Mouse (Mus musculus) heart, postnatal 10 days (tissue): Measurements from ENCODE around the gene Ryr1. TPM values are rescaled to one million over a fixed set of nuclear protein-coding genes. Genes with fewer than 3 reads are reported as not detected.
"Not testable (repeated sequence)": the region's sequence is repeated elsewhere in the genome, so short reads cannot be mapped to it uniquely, and the experiment has no call there.

ENCODE experiments used
- DNase-seq, 2 experiments: peaks; one replicate each; pipeline ENCODE4 v3.0.0; 2021
- intact Hi-C: fragments of 180-260 bp; cut with DNase I; formaldehyde crosslinking; loops from one replicate; pipeline ENCODE4 v1.15.1; 2025
- total RNA-seq, 2 experiments: library from RNA; stranded (reverse); gene quantifications; 2 replicates each; pipeline ENCODE4 v1.2.3; 2021

The Ryr1 gene
- total RNA-seq, 2 experiments from 2014 or later: 0.07 TPM; not detected in 1

DNA sequence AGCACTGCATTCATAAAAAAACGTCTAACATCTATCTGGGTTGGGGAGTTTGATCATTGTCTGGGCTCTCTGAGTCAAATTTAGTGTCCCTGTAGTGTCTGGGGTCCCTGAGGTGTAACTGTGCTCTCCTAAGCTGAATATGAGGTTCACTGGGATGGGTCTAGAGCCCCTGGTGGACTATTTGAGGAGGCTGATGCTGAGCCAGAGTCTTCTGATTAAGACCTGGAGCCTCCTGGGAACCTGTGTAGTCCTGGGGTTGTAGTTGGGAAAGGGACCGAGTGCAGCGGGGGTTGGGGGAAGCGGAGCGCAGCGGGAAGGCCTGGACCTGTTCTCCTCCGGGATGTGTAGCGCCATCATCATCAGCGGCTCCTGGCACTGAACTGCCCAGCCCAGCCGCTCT is 38.1 kb downstream of the Ryr1 start:
- DNase-seq: no peak
- intact Hi-C loops: loop anchor here (10.0 kb wide), 1 partner anchor 452 kb away; the partner anchor contains the start of gene Acp7

DNA sequence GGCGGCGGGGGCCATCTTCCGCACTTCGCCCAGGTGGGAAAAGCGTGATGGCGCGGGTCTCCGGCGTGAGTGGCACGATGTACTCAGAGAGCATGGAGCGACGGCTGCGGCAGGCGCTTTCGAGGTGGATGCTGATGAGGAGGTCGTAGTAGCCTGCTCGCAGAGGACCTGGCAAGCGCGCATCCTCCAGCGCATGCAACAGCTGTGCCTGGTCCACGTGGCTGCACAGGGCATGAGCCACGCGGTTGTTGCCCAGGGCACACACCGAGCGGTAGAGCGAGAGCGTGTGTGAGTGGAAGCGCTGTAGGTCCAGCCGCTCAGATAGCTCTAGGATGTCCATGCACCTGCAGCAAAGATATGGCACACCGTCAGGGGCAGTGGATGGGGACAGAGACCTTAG is 39.0 kb downstream of the Ryr1 start:
- intact Hi-C loops: loop anchor here (10.0 kb wide), 1 partner anchor 451 kb away; the partner anchor contains the start of gene Acp7
- DNase-seq: no peak

DNA sequence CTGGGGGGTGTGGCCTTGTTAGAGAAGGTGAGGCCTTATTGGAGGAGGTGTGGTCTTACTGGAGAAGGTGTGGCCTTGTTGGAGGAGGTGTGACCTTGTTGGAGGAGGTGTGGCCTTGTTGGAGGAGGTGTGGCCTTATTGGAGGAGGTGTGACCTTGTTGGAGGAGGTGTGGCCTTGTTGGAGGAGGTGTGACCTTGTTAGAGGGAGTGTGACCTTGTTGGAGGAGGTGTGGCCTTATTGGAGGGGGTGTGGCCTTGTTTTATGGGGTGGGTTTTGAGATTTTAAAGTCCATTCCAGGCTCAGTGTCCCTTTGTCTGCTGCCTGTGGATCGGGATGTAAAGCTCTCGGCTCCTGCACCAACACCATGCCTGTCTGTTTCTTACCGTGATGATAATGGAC is 40.6 kb downstream of the Ryr1 start:
- intact Hi-C loops: loop anchor here (10.0 kb wide), 1 partner anchor 450 kb away; the partner anchor contains the start of gene Acp7
- DNase-seq: no peak

DNA sequence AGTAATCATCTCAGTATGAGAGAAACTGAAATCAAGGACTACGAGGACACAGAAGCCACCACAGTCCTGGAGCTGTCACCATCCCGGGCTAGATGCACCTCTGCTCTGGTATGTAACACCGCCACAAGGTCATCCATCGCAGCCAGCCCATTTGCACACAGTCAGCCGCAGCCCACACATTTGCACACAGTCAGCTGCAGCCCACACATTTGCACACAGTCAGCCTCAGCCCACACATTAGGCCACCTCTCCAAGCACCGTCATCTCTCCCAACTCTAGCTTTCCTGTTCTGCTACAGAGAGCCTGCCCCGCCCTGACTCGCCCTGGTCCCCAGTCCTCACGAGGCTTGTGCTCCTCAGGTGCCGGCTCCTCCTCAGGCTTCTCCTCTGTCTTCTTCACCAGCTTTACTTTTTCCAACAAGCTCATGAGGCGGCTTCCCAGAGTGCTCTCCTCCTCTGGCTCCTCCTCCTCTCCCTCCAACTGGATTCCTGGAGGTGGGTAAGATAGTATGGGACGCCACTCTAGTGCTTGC is 45.5 kb downstream of the Ryr1 start:
- intact Hi-C loops: no loop called here
- DNase-seq: no peak

- intact Hi-C loops: no loop called here
- no peak for DNase-seq
Observed at GRCm38 (mm10) chr7:29076977-29077376, 48.0 kb downstream of the Ryr1 start.

DNA sequence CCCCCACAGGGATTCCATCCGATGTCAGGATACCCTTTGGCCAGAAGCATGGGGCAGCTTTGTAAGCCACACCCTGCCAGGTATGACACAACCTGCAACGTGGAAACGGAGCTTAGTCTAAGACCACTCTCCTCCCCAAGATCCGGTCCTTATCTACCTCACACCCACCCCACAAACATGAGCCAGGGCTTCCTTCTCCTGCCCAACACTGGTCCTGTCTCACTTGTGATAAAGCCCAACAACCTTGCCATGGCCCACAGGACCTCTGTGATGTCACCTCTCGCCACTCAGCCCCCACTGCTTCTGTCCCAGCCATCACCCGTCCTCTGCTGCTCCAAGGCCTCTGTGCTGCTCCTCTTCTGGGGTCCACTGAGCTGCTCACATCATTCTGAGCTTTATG is 49.8 kb downstream of the Ryr1 start:
- no peak for DNase-seq
- intact Hi-C loops: no loop called here

DNA sequence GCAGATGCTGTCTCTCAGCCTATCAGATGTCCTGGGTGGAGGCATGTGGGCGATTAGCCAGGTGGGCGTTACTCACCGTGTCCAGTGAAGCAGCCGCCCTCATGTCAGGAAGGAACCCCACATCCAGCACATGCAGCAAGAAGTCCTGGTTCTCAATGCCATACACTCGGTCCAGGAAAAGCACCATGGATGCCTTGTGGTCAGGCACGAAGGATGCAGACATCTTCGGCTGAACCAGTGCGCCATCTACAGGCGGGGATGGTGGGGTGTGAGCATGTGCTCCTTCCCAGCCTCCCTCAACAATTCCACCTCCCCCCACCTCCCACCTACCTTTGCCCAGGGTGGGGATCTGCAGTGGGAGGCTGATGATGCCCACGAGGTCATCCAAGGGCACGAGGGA is 52.3 kb downstream of the Ryr1 start:
- DNase-seq: peak in 1 of 2 experiments; percentile 18
- intact Hi-C loops: no loop called here

GRCm38 (mm10) chr7:29071169-29071891 is 53.6 kb downstream of the Ryr1 start:
- intact Hi-C loops: no loop called here
- no peak for DNase-seq

DNA sequence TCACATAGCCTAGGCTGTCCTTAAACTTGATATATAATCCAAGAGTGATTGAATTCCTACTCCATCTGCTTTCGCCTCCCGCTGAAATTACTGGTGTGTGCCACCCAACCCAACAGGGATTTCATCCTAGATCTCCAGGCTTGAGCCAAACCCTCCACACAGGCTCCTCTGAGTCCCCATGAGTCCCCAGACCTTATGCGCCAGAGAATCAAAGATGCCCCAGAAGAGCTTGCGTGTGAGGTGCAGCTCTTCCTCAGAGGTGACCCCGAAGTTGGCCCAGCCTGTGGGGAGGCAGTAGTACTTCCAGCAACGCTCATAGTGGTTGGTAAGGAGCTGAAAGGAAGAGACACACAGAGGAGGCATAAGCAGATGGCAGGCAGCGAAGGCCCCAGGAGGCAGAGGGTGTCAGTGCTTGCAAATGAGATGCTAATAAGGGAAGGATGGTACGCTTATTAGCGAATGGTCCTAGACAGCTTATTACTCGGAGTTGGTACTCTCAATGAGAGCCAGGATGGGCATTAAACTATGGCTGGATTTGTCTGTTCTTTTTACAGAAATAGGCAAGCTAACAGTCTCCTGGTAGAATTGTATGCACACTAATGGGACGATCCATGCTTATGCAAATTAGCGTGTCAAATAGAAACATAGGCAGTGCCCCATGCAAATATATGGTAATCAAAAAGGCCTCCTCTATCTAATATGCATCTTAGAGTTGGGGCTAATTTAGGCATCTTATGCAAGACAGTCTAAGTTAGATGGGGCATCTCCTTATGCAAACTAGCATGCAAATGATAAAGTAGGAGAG is 54.4 kb downstream of the Ryr1 start:
- DNase-seq: no peak

DNA sequence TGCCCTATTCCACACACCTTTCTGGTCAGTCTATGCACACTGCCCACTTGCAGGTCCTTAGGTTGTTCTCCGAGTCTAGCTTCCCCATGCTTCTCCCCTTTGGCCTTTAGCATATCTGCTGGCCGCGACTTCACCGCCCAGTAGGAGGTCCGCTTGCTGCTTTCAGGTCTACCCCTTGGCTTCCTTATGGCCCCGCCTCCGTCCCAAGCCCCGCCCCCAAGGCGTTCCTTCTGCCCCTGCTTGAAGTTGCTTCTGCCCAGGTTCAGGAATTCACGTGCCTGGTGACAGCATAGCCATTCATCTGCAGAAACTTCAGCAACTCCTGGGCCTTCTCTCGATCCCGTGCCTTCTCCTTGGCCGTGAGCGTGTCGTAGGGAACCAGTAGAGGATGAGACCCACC is 57.2 kb downstream of the Ryr1 start:
- intact Hi-C loops: no loop called here
- peak in 1 of 2 experiments; percentile 22 for DNase-seq

More for the DNA sequence above, 54.4 kb downstream of the Ryr1 start:
- intact Hi-C loops: no loop called here

DNA sequence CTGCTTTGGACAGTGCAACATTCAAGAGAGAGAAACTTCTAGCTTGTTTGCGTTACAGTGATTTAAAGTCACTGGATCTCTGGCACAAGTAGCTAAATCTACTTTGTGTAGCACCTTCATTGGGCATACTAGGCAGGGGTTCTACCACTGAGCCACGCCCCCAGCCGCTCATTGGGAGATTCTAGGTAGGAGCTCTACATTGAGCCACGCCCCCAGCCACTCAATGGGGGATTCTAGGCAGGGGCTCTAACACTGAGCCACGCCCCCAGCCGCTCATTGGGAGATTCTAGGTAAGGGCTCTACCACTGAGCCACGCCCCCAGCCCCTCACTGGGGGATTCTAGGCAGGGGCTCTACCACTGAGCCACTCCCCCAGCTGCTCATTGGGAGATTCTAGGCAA is 61.5 kb downstream of the Ryr1 start:
- DNase-seq, intact Hi-C loops: not testable (repeated sequence)

- intact Hi-C loops: no loop called here
- peak; percentile 8 to 37 for DNase-seq
Observed at GRCm38 (mm10) chr7:29061522-29062037, 63.4 kb downstream of the Ryr1 start.

DNA sequence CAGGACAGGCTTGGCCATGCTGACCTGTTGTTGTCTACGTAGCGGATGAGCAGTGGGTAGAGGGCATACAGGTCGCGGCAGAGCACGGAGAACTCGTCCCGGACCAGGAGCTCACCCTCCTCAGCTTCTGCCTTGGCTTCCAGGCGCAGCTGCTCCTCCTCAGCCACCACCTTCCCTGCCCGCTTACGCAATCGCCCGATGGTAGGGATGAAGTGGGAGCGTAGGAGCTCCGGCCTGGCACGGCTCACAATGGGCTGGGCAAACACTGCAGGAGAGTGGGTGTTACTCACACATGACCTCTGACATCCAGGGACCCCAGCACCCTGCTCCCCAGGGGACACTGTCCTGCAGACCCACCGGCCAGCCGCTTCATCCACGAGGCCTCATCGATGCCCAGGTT is 65.5 kb downstream of the Ryr1 start:
- intact Hi-C loops: no loop called here
- no peak for DNase-seq

DNA sequence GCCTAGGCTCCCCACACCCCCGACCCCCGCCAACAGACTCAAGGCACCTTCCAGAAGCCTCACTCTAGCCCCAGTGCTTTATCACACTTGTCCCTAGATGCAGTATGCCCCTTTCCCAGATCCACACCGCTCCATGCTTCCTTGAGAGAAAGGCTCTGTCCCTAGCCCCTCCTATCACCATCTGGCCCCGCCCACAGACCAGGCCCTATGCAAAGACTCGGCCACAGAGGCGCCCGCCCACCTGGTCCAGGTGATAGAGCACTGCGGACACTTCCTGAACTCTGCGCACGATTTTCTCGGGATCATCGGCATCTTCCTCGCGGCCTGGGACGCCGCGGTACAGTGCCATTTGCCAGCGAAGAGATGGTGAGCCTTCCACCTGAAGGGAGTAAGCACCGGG is 72.2 kb downstream of the Ryr1 start:
- intact Hi-C loops: loop anchor here (5.0 kb wide), 1 partner anchor 194 kb away; the partner anchor contains the start of gene 2200002D01Rik

GRCm38 (mm10) chr7:29050797-29051196 is 74.2 kb downstream of the Ryr1 start:
- DNase-seq: peak; percentile 34 to 54
- intact Hi-C loops: loop anchor here (2.0 to 5.0 kb wide), 2 partner anchors 197 to 250 kb away; partner anchors contain the start of gene 2200002D01Rik

More for the DNA sequence above, 72.2 kb downstream of the Ryr1 start:
- DNase-seq: no peak

- intact Hi-C loops: loop anchor here (10.0 kb wide), 1 partner anchor 476 kb away; no protein-coding TSS in a partner anchor
- no peak for DNase-seq
Observed at GRCm38 (mm10) chr7:29048615-29049014, 76.4 kb downstream of the Ryr1 start.

DNA sequence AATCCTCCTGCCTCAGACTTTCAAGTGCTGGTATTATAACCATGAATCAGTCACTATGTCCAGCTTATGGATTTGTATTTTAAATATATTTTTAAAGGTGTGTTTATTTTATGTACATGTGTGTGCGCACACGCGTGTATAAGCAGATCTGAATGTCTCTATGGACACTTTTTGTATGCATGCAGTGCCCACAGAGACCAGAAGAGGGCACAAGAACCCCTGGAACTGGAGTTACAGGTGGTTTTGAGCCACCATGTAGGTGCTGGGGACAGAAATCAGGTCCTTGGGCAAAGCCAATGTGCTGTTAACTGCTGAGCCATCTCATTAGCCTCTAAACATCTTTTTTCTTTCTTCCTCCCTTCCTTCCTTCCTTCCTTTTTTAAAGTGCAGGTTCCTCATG is 76.9 kb downstream of the Ryr1 start:
- no peak for DNase-seq
- intact Hi-C loops: loop anchor here (10.0 kb wide), 1 partner anchor 477 kb away; no protein-coding TSS in a partner anchor

GRCm38 (mm10) chr7:29046533-29046932 is 78.4 kb downstream of the Ryr1 start:
- no peak for DNase-seq
- intact Hi-C loops: loop anchor here (1.0 to 10.0 kb wide), 2 partner anchors 13 to 478 kb away; no protein-coding TSS in a partner anchor

DNA sequence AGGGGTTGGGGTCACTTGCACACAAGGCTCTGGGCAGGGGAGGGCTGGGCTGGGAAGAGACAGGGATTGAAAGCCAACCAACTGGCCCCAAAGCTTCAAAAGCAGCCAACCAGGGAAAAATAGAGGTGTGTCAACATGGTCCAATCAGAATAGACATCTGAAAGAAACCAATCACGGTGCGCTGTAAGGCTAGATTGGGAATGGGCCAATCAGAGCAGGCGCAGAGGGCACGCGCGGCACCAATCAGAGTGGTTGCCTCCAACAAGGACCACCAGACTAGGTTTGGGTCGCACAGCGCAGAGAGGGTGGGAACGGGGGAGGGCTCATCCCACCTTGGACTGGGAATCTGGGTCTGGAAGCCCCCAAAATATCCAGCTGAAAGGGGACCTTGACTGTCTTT is 80.7 kb downstream of the Ryr1 start:
- intact Hi-C loops: loop anchor here (5.0 to 10.0 kb wide), 2 partner anchors 247 to 480 kb away; no protein-coding TSS in a partner anchor
- peak in 1 of 2 experiments; percentile 10 for DNase-seq

- intact Hi-C loops: loop anchor here (5.0 to 10.0 kb wide), 2 partner anchors 246 to 481 kb away; no protein-coding TSS in a partner anchor
- DNase-seq: peak in 1 of 2 experiments; percentile 10
Observed at GRCm38 (mm10) chr7:29043674-29044057, 81.3 kb downstream of the Ryr1 start.
